Mouse (Mus musculus) heart, embryonic 10.5 days (tissue): ENCODE measurements around the gene Mybpc2. TPM values are rescaled to one million over a fixed set of nuclear protein-coding genes. Genes with fewer than 3 reads are reported as not detected.

Source experiments
- DNase-seq: peaks from one replicate; pipeline ENCODE4 v3.0.0-alpha.2; 2017; ENCODE audit warnings: low spot score
- H3K27ac ChIP-seq: fragments of 300-500 bp; sonication (generic); 2 replicates; pipeline ENCODE4 v1.5.1; 2016; ENCODE audit warnings: mild to moderate bottlenecking
- H3K27me3 ChIP-seq: fragments of 300-500 bp; sonication (generic); 2 replicates; pipeline ENCODE4 v1.6.1; 2016; ENCODE audit warnings: mild to moderate bottlenecking; ENCODE audit not compliant: poor library complexity, insufficient read depth, severe bottlenecking
- H3K36me3 ChIP-seq: fragments of 300-500 bp; sonication (generic); 2 replicates; pipeline ENCODE4 v1.6.1; 2016; ENCODE audit warnings: mild to moderate bottlenecking, moderate library complexity
- H3K4me1 ChIP-seq: fragments of 300-500 bp; sonication (generic); 2 replicates; pipeline ENCODE4 v1.6.1; 2016; ENCODE audit warnings: mild to moderate bottlenecking
- H3K4me3 ChIP-seq: fragments of 300-500 bp; sonication (generic); 2 replicates; pipeline ENCODE4 v1.5.1; 2016; ENCODE audit warnings: mild to moderate bottlenecking, moderate library complexity
- H3K9me3 ChIP-seq: fragments of 300-500 bp; sonication (generic); 2 replicates; pipeline ENCODE4 v1.6.1; 2016; ENCODE audit warnings: mild to moderate bottlenecking, moderate library complexity
- WGBS: fragments of 180-500 bp; shearing (Covaris S2); methylation state at CpG from one replicate; pipeline ENCODE4 v1.1.7; 2016; 5-methylcytosine and 5-hydroxymethylcytosine counted together
- polyA plus RNA-seq: library from polyadenylated mRNA; unstranded; fragments of >200 nt; fragmentation: Nextera tagmentation; extraction: Ambion mirVana; gene quantifications from 2 replicates; pipeline ENCODE4 v1.2.1, GENCODE M21; 2016

Mybpc2 gene
- polyA plus RNA-seq, 1 experiment from 2014 or later: 0.21 TPM

DNA sequence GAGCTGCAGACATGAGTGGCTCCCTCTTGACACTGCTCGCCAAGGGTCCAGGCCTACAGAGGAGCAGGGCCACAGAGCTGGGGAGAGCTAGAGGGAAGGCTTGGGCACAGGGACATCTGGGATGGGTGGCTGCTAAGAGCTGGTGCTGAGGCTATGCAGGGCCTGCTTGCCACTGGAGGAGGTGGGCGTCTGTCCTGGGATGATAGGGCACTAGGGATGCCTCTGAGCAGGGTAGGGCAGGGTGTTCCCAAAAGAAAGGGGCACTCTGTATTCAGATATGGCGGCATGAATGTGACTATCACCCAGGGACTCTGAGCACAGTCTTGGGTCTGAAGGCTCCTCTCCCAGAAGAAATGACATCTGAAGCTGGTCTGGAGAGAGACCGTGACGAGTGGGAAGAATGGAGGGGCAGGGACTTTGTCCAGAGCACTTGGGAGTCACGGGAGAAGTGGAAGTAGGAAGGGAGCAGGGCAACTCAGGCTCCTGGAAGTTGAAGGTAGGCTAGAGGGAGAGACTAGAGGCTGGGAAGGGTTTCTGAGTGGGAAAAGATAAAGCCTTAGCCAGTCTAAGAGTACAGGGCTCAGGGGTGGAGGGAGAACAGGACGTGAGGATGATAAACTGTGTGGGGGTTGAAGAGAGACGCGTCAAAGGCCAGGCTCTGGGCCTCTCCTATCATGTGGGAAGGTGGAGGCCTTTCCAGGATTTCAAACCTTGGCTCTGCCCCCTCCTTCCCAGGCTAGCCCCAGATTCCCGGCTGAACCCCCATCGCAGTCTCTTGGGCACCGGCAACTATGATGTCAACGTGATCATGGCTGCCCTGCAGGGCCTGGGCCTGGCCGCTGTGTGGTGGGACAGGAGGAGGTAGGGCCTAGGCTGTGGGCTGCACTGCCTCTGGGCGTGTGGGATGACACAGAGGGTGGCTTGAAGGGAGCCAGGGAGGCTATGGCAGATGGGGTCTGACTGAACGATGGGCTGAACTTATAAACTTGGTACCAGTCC, 54.5 kb downstream of the Mybpc2 start:
- peak; percentile 76 for DNase-seq
- peaks cover 11% of the 10 kb centered on the region; the same call in 1 of the 2 replicates for H3K27me3 ChIP-seq
- peak overlapping the region; percentile 91 for H3K27ac ChIP-seq
- WGBS: 60% methylated on average over 16 of the region's 16 CpGs
- no peaks in the 10 kb centered on the region for H3K9me3 ChIP-seq
- peaks cover 2% of the 10 kb centered on the region; the same call in 1 of the 2 replicates for H3K36me3 ChIP-seq
- H3K4me1 ChIP-seq: peaks cover 89% of the 10 kb centered on the region
- peak overlapping the region; percentile 73 for H3K4me3 ChIP-seq

DNA sequence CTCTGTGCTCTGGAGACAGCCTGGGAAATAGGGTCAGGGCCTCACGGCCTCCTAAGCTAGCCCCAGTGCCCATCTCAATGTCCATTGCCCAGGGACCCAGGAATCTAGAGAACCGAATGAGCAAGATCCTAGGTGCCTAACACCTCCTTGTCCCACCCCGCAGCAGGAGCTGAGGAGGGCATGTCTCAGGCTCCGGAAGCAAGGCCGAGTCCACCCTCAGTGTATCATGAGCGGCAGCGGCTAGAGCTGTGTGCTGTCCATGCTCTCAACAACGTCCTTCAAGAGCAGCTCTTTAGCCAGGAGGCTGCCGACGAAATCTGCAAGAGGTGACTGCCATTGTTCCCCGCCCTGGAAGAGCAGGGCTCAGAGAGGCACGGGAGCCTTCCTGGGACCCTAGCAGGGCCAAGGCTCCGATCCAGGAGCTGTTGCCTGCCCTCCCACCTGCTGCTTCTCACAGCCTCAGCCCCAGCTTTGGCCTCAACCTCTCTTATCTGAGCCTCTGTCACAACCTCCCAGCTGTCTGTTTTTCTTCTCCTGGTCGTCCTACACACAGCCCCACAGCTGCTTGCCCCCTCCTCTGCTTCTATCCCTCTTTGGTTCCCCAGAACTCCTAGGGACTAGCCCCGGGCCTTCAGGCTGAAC, 55.7 kb downstream of the Mybpc2 start:
- Histone ChIP-seq H3K9me3 (no peaks in the 10 kb centered on the region), H3K36me3 (peaks cover 2% of the 10 kb centered on the region; the same call in 1 of the 2 replicates), H3K4me1 (peaks cover 91% of the 10 kb centered on the region), H3K27ac (peak overlapping the region; percentile 91), H3K27me3 (peaks cover 18% of the 10 kb centered on the region), H3K4me3 (peak overlapping the region; percentile 73)
- WGBS: 42% methylated on average over 15 of the region's 15 CpGs
- DNase-seq: peak; percentile 86

DNA sequence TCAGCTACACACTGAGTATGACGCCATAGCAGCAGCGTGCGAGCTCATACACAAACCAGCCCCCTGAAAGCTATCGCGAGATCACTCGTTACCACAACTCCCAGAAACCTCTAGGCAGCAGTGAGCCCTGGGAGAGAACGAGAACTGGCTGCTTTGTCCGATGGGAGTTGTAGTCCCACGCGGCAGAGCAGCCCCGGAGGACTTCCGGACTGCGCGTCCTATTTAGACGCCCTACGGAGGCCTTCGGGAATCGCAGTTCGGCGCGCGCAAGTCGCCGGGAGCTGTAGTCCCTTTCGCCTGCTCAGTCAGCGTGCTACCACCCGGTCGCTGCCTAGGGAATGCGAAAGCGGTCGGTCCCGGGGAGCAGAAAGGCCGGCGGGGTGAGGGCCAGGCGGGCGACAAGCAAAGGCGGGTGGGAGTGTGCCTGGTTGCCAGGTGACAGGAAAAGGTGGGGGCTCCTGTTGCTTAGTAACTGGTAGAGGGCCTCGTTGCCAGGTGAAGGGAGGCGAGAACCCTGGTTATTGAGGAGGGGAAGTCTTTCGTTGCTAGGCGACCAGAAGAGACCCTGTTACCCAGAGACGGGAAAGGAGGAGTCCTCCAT, 56.5 kb downstream of the Mybpc2 start, which contains the start of gene Josd2:
Josd2 (plus strand) TSS at position 170 of the 601 bp plus-strand sequence.
- WGBS: under 1% methylated on average over 42 of the region's 42 CpGs
- Histone ChIP-seq H3K27ac (peak within 1 kb of the TSS; percentile 91), H3K4me3 (peak within 1 kb of the TSS; percentile 73), H3K36me3 (peaks cover 2% of the 10 kb centered on the region; the same call in 1 of the 2 replicates), H3K27me3 (peaks cover 26% of the 10 kb centered on the region), H3K9me3 (no peaks in the 10 kb centered on the region), H3K4me1 (peaks cover 93% of the 10 kb centered on the region)
- peak; percentile 99 for DNase-seq

DNA sequence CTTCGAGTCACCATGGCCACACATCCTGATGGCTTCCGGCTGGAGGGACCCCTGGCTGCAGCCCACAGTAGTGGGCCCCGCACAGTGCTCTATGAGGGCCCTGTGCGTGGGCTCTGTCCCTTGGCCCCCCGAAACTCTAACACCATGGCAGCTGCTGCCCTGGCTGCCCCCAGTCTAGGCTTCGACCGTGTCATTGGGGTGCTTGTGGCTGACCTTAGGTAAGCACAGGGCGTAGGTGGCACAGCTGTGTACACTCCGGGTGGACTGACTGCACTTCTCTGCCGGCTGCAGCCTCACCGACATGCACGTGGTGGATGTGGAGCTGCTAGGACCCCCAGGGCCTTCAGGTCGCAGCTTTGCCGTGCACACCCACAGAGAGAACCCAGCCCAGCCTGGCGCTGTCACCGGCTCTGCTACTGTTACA, 57.6 kb downstream of the Mybpc2 start:
- no peak for DNase-seq
- peak overlapping the region; percentile 73 for H3K4me3 ChIP-seq
- peak overlapping the region; percentile 91 for H3K27ac ChIP-seq
- H3K9me3 ChIP-seq: no peaks in the 10 kb centered on the region
- H3K4me1 ChIP-seq: peaks cover 93% of the 10 kb centered on the region
- 82% methylated on average over 16 of the region's 16 CpGs for WGBS
- peaks cover 5% of the 10 kb centered on the region for H3K36me3 ChIP-seq
- H3K27me3 ChIP-seq: peaks cover 36% of the 10 kb centered on the region

DNA sequence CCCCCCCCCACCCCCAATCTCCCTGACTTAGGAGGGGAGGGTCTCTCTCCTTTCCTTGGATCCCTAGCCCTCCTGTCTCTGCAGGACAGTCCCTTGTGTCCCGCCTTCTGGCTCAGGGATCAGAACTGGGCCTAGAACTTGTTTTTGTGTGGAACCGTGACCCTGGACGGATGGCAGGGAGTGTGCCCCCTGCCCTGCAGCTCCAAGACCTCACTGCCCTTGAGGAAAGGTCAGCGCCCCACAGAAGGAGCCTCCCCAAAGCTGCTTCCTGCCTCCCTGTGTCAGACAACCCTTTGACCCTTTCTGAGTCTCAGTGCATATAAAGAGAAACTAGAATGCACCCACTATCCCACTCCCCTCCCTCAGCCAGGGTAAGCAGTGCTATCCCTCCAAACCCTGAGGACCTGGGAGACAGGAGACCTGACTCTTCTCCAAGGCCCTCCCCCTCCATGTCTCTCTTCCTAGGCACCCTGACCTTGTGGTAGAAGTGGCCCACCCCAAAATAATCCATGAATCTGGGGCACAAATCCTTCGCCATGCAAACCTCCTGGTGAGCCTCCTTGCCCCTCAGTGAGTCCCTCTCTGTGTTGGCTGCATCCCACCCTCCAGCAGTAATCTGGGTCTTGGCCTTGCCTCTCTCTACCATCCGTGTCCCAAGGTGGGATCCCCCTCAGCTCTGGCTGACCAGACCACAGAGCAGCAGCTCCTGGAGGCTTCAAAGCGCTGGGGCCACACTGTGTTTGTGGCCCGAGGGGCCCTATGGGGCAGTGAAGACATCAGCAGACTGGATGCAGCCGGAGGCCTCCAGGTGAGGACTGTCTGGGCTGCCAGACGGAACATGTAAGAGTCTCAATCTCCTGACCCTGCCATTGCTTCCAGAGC, 58.2 kb downstream of the Mybpc2 start:
- Histone ChIP-seq H3K4me1 (peaks cover 90% of the 10 kb centered on the region), H3K27me3 (peaks cover 43% of the 10 kb centered on the region), H3K9me3 (no peaks in the 10 kb centered on the region), H3K36me3 (peaks cover 11% of the 10 kb centered on the region), H3K4me3 (no peak overlapping the region), H3K27ac (peak overlapping the region; percentile 91; the same call in 1 of the 2 replicates)
- no peak for DNase-seq
- 82% methylated on average over 10 of the region's 10 CpGs for WGBS

DNA sequence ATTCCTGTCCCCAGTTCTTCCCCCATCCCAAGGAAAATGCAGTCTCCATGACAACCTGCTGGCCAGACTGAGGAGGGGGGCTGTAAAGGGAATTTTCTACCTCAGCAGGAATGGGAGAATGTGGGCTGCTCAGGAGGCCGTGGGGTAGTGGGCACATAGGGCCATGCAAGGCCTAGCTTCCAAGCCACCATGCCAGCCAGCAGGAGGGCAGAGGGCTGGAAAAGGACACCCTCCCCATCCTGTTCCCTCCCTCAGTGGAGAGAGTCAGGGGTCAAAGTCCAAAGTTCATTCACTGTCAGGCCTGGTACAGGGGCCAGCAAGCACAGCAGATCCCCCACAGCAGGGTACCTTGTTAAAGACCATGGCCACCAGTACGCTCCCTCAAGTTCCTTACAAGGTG, 59.3 kb downstream of the Mybpc2 start, which contains the start of gene Aspdh:
Aspdh (plus strand) TSS at position 281 of the 400 bp plus-strand sequence.
- WGBS: 68% methylated on average over 2 of the region's 2 CpGs
- Histone ChIP-seq H3K4me1 (peaks cover 79% of the 10 kb centered on the region), H3K36me3 (peaks cover 13% of the 10 kb centered on the region), H3K27ac (peak within 1 kb of the TSS; percentile 91), H3K4me3 (0 out of 2 replicates have a peak within 1 kb of the TSS, but pooled peaks have one; percentile 6), H3K9me3 (no peaks in the 10 kb centered on the region), H3K27me3 (peaks cover 54% of the 10 kb centered on the region)
- no peak for DNase-seq

- WGBS: 17% methylated on average over 4 of the region's 4 CpGs
- Histone ChIP-seq H3K9me3 (no peaks in the 10 kb centered on the region), H3K27ac (peak overlapping the region; percentile 23), H3K4me3 (0 out of 2 replicates have a peak overlapping the region, but pooled peaks have one; percentile 6), H3K27me3 (peaks cover 60% of the 10 kb centered on the region), H3K4me1 (peaks cover 73% of the 10 kb centered on the region), H3K36me3 (peaks cover 13% of the 10 kb centered on the region)
- peak; percentile 77 for DNase-seq
Observed at GRCm38 (mm10) chr7:44464511-44464910, 59.9 kb downstream of the Mybpc2 start.

DNA sequence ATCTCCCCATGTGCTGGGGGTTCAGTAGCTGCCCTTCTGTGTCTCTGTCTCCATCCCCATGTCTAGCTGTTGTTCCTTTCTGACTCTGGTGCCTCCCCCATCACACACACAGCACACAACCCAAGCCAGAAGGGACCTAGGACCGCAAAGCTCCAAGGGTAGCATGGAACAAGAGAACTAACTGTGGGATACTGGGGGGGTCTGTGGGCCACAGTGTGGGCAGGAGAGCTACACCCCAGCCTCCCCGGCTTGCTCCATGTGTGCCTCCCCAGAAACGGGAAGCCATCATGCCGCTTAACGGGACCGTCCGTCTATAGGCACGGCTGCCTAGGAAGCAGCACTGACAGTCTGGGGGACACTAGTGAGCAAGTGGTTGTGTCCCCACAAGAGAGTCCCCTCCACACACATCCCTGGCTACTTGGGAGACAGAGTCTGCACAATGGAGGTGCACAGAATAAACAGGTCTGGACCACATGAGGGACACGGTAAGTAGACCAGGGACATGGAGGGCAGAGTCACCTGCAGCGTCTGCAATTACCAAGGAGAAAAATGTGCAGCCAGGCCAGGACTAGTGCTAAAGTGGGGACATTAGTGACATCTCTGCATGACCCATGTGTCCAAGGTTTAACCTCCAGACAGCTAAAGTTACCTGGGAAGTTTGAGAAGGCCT, 60.8 kb downstream of the Mybpc2 start:
- no peak for DNase-seq
- H3K27me3 ChIP-seq: peaks cover 64% of the 10 kb centered on the region
- H3K4me1 ChIP-seq: peaks cover 65% of the 10 kb centered on the region
- no peaks in the 10 kb centered on the region for H3K9me3 ChIP-seq
- WGBS: 81% methylated on average over 10 of the region's 10 CpGs
- H3K27ac ChIP-seq: peak overlapping the region; percentile 23
- peaks cover 13% of the 10 kb centered on the region for H3K36me3 ChIP-seq
- H3K4me3 ChIP-seq: no peak overlapping the region

DNA sequence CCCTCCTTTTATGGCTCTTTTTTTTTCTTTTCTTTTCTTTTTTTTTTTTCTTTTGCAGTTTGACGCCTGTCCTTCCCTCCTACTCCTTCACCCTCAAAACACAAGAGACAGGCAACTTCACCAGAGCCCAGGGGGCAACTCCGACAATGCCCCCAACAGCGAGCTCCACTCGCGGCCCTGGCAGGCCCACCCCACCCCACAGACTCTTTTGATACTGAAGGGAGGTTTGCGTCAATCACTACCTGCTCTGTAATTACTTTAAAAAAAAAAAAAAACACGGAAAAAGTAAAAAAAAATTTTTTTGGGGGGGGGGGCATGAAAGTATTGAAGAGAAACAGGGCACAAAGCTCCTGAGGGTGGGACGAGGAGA, 61.4 kb downstream of the Mybpc2 start:
- peaks cover 59% of the 10 kb centered on the region for H3K4me1 ChIP-seq
- peaks cover 17% of the 10 kb centered on the region for H3K36me3 ChIP-seq
- no peak for DNase-seq
- H3K9me3 ChIP-seq: no peaks in the 10 kb centered on the region
- peaks cover 64% of the 10 kb centered on the region for H3K27me3 ChIP-seq
- H3K4me3 ChIP-seq: no peak overlapping the region
- WGBS: 30% methylated on average over 8 of the region's 8 CpGs
- H3K27ac ChIP-seq: no peak overlapping the region; the same call in 1 of the 2 replicates

GRCm38 (mm10) chr7:44462218-44463055, 62.0 kb downstream of the Mybpc2 start:
- Histone ChIP-seq H3K4me1 (peaks cover 58% of the 10 kb centered on the region), H3K27ac (peak overlapping the region; percentile 49), H3K4me3 (peak overlapping the region; percentile 57), H3K36me3 (peaks cover 20% of the 10 kb centered on the region), H3K9me3 (no peaks in the 10 kb centered on the region), H3K27me3 (peaks cover 64% of the 10 kb centered on the region)
- DNase-seq: peak; percentile 78
- 13% methylated on average over 77 of the region's 77 CpGs for WGBS
